Mouse (Mus musculus): ENCODE data around the gene Gm28372. TPM values are rescaled to one million over a fixed set of nuclear protein-coding genes. Genes with fewer than 3 reads are reported as not detected.
A peak's percentile ranks its signal among the peaks of the same experiment; 100 is the strongest.

The Gm28372 gene
- total and polyA plus RNA-seq, 3 experiments = not detected

DNA sequence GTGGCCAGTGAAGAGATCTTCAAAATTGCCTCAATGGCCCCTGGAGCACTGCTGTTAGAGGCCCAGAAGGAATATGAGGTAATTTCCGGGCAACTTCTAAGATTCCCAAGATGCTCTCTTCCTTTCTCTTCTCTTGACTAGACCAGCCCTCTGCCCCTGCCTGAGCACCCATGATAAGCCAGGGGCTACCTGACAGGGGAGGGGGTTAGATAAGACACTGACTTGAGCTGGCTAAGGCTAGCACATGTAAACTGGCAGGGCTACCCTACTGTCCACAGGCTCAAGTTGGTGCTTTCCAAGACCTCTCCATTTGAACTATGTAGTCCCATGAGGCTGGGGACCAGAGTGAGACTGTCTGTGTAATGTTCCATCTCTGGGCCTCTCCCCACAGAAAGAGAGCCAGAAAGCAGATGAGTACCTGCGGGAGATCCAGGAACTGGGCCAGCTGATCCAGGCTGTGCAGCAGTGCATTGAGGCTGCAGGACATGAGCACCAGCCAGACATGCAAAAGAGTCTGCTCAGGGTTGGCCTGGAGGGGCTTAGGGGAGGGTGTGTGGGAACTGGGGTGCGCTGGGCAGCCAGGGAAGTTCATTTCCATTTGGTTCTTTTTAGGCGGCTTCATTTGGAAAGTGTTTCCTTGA, 34.9 kb downstream of the Gm28372 start:
- TF ChIP-seq TBP (IDR thresholded peaks at IDR 0.05; ENCODE audit: low read depth, low read length) (no peak), ZMIZ1 (IDR thresholded peaks at IDR 0.05; ENCODE audit: low read depth, low read length) (no peak), CTCF (IDR thresholded peaks at IDR 0.05 in 2 of 3, conservative IDR thresholded peaks at IDR 0.05 in 1 of 3; ENCODE audit: control insufficient read depth in 1 of 3, insufficient read depth in 1 of 3, low read depth in 2 of 3, low read length in 3 of 3, poor library complexity in 1 of 3, severe bottlenecking in 1 of 3) (no peak), SMC3 (IDR thresholded peaks at IDR 0.05; ENCODE audit: low read depth, low read length) (no peak), BHLHE40 (IDR thresholded peaks at IDR 0.05; ENCODE audit: borderline replicate concordance, low read depth, low read length) (no peak), MXI1 (IDR thresholded peaks at IDR 0.05; ENCODE audit: low read depth, low read length) (no peak), MYC (IDR thresholded peaks at IDR 0.05; ENCODE audit: low read depth, low read length) (no peak)
- H3K9ac ChIP-seq (ENCODE audit: control insufficient read depth, low read depth, low read length, poor library complexity, severe bottlenecking) = no peak overlapping the region
- H3K27me3 ChIP-seq (ENCODE audit: control insufficient read depth in 1 of 2, insufficient read depth in 2 of 2, low read length in 2 of 2) = no peaks in the 10 kb centered on the region
- H3K9me3 ChIP-seq (replicated peaks; ENCODE audit: insufficient read depth, low read length) = no peaks in the 10 kb centered on the region
- peaks cover 2% of the 10 kb centered on the region; the same call in 1 of the 2 replicates for H3K79me2 ChIP-seq (ENCODE audit: control insufficient read depth, insufficient read depth, low read length, poor library complexity)
- H3K27ac ChIP-seq (ENCODE audit: control insufficient read depth, low read depth, low read length) = no peak overlapping the region
- H3K4me1 ChIP-seq (ENCODE audit: control insufficient read depth in 1 of 2, insufficient read depth in 2 of 2, low read length in 2 of 2) = no peaks in the 10 kb centered on the region
- no peak overlapping the region for H3K4me3 ChIP-seq (ENCODE audit: control insufficient read depth in 1 of 2, insufficient read depth in 1 of 2, low read depth in 2 of 2, low read length in 2 of 2)
- no peak for DNase-seq (ENCODE audit: low read depth, low spot score)
- H3K36me3 ChIP-seq (ENCODE audit: control insufficient read depth in 1 of 2, insufficient read depth in 2 of 2, low read length in 2 of 2) = peaks cover 0 to 21% of the 10 kb centered on the region in 2 experiments; a peak in 2 of 4 replicates

DNA sequence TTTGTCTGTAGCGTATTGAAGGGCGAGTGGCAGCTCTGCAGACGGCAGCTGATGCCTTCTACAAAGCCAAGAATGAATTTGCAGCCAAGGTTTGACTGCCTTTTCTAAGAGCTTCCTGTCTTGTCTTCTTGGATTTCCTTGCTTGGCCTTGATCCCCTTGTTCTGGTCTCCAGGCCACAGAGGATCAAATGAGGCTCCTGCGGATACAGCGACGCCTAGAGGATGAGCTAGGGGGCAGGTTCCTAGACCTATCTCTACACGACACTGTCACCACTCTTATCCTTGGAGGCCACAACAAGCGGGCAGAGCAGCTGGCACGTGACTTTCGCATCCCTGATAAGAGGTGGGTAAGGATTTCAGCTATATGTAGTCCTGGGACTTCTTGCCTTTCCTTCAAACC, 37.1 kb downstream of the Gm28372 start:
- DNase-seq (ENCODE audit: low read depth, low spot score) = no peak
- Histone ChIP-seq H3K36me3 (ENCODE audit: control insufficient read depth in 1 of 2, insufficient read depth in 2 of 2, low read length in 2 of 2) (peaks cover 0 to 21% of the 10 kb centered on the region in 2 experiments; a peak in 2 of 4 replicates), H3K4me1 (ENCODE audit: control insufficient read depth in 1 of 2, insufficient read depth in 2 of 2, low read length in 2 of 2) (no peaks in the 10 kb centered on the region), H3K9ac (ENCODE audit: control insufficient read depth, low read depth, low read length, poor library complexity, severe bottlenecking) (no peak overlapping the region), H3K9me3 (replicated peaks; ENCODE audit: insufficient read depth, low read length) (no peaks in the 10 kb centered on the region), H3K27me3 (ENCODE audit: control insufficient read depth in 1 of 2, insufficient read depth in 2 of 2, low read length in 2 of 2) (no peaks in the 10 kb centered on the region), H3K4me3 (ENCODE audit: control insufficient read depth in 1 of 2, insufficient read depth in 1 of 2, low read depth in 2 of 2, low read length in 2 of 2) (no peak overlapping the region), H3K79me2 (ENCODE audit: control insufficient read depth, insufficient read depth, low read length, poor library complexity) (no peaks in the 10 kb centered on the region), H3K27ac (ENCODE audit: control insufficient read depth, low read depth, low read length) (no peak overlapping the region)
- TF ChIP-seq USF1 (IDR thresholded peaks at IDR 0.05; ENCODE audit: low read depth, low read length) (peak; percentile 38; the same call in 1 of the 2 replicates), NRF1 (IDR thresholded peaks at IDR 0.05; ENCODE audit: insufficient read depth, low read depth, low read length, poor library complexity, severe bottlenecking) (no peak), POLR2AphosphoS5 (IDR thresholded peaks at IDR 0.05; ENCODE audit: borderline replicate concordance, low read depth, low read length) (no peak)

DNA sequence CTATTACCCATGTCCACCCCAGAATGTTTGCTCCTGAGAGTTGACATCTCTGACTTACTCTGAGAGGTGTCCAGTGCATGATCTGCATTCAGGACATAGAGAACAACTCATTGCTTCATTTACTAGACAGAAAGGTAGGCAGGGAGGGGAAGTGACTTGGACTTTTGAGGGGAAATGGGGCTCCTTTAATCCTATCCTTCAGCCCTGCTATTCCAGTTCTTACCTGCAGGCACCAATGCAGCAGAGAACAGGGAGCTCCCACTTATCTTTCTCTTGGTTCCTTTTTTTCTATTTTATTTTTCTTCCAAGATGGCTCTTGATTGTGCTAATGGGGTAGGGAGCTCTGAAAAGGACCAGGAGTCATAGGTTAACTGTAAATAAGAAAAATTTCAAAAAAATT, 43.4 kb downstream of the Gm28372 start:
- Histone ChIP-seq H3K9me3 (replicated peaks; ENCODE audit: insufficient read depth, low read length) (no peaks in the 10 kb centered on the region), H3K27me3 (ENCODE audit: control insufficient read depth in 1 of 2, insufficient read depth in 2 of 2, low read length in 2 of 2) (no peaks in the 10 kb centered on the region), H3K79me2 (ENCODE audit: control insufficient read depth, insufficient read depth, low read length, poor library complexity) (peaks cover 22% of the 10 kb centered on the region), H3K9ac (ENCODE audit: control insufficient read depth, low read depth, low read length, poor library complexity, severe bottlenecking) (no peak overlapping the region), H3K36me3 (ENCODE audit: control insufficient read depth in 1 of 2, insufficient read depth in 2 of 2, low read length in 2 of 2) (peaks cover 3 to 29% of the 10 kb centered on the region in 2 experiments), H3K4me1 (ENCODE audit: control insufficient read depth in 1 of 2, insufficient read depth in 2 of 2, low read length in 2 of 2) (peaks cover 8 to 21% of the 10 kb centered on the region in 2 experiments), H3K4me3 (ENCODE audit: control insufficient read depth in 1 of 2, insufficient read depth in 1 of 2, low read depth in 2 of 2, low read length in 2 of 2) (no peak overlapping the region), H3K27ac (ENCODE audit: control insufficient read depth, low read depth, low read length) (no peak overlapping the region)
- peak; percentile 58 for DNase-seq (ENCODE audit: low read depth, low spot score)
- TF ChIP-seq ZKSCAN1 (IDR thresholded peaks at IDR 0.05; ENCODE audit: low read depth, low read length) (no peak), MYC (IDR thresholded peaks at IDR 0.05; ENCODE audit: low read depth, low read length) (no peak), SIN3A (IDR thresholded peaks at IDR 0.05; ENCODE audit: low read length) (no peak), EP300 (IDR thresholded peaks at IDR 0.05; ENCODE audit: low read depth in 1 of 2, low read length in 2 of 2) (no peak), CTCF (IDR thresholded peaks at IDR 0.05 in 2 of 3, conservative IDR thresholded peaks at IDR 0.05 in 1 of 3; ENCODE audit: control insufficient read depth in 1 of 3, insufficient read depth in 1 of 3, low read depth in 2 of 3, low read length in 3 of 3, poor library complexity in 1 of 3, severe bottlenecking in 1 of 3) (peak in 2 of 3 experiments; percentile 3 to 31; a peak in 2 of 6 replicates), UBTF (IDR thresholded peaks at IDR 0.05; ENCODE audit: borderline replicate concordance, insufficient read depth, low read depth, low read length) (no peak), ZNF384 (IDR thresholded peaks at IDR 0.05; ENCODE audit: low read depth, low read length) (peak; percentile 34; the same call in 1 of the 2 replicates), GATA1 (IDR thresholded peaks at IDR 0.05; ENCODE audit: low read depth, low read length) (peak; percentile 9; the same call in 1 of the 2 replicates), USF1 (IDR thresholded peaks at IDR 0.05; ENCODE audit: low read depth, low read length) (no peak), MAZ (IDR thresholded peaks at IDR 0.05; ENCODE audit: low read depth, low read length) (no peak), KAT2A (conservative IDR thresholded peaks at IDR 0.05; ENCODE audit: low read depth, low read length) (no peak), ETS1 (IDR thresholded peaks at IDR 0.05; ENCODE audit: low read depth, low read length) (no peak), ZC3H11A (IDR thresholded peaks at IDR 0.05; ENCODE audit: low read depth, low read length) (no peak), CHD2 (IDR thresholded peaks at IDR 0.05; ENCODE audit: low read length) (no peak), USF2 (IDR thresholded peaks at IDR 0.05; ENCODE audit: borderline replicate concordance in 1 of 2, insufficient read depth in 1 of 2, low read depth in 1 of 2, low read length in 2 of 2) (no peak), MXI1 (IDR thresholded peaks at IDR 0.05; ENCODE audit: low read depth, low read length) (no peak)
